Mouse (Mus musculus) embryonic fibroblast, embryonic 13.5 days (primary cell): ENCODE results near the gene Fbxw11.

ENCODE experiments used
- CTCF ChIP-seq: IDR thresholded peaks from 2 replicates; pipeline ENCODE4 v1.5.1; 2011; ENCODE audit warnings: mild to moderate bottlenecking, control low read depth, low read length, moderate library complexity, borderline replicate concordance; ENCODE audit not compliant: insufficient read depth
- POLR2A ChIP-seq: IDR thresholded peaks from 2 replicates; pipeline ENCODE4 v1.6.1; 2011; ENCODE audit warnings: low read depth, mild to moderate bottlenecking, control low read depth, low read length, moderate library complexity

DNA sequence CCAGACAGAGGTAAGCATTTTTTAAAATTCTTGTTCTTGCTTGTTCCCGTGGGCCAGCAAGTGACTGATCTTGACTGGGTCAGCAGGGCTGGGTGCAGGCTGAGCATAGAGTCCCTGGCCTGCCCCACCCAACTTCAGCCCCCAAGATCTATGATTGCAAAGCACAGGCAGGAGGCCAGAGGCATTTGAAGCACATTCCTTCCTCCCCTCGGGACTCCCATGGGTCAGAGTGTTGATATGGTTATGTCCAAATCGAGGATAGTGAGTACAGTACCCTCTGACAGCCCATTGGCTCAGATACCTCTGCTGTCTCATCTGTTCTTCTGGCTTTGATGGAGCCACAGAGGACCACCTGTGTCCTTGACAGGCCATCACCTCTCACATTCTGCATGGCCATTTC is 140.2 kb downstream of the Fbxw11 start:
- no peak for TF ChIP-seq CTCF
- no peak for TF ChIP-seq POLR2A
